Mouse (Mus musculus) thymus, adult 2 months (tissue): ENCODE results near the gene Golga1.

Source experiments
- CTCF ChIP-seq: fragments of 200-500 bp; IDR thresholded peaks from 2 replicates; pipeline ENCODE4 v1.5.1; 2012; ENCODE audit warnings: mild to moderate bottlenecking, control low read depth, low read length, moderate library complexity, borderline replicate concordance; ENCODE audit not compliant: control insufficient read depth, poor library complexity, insufficient read depth; ENCODE audit errors: extremely low read depth
- POLR2A ChIP-seq: fragments of 200-500 bp; IDR thresholded peaks from 2 replicates; pipeline ENCODE4 v1.6.1; 2012; ENCODE audit warnings: mild to moderate bottlenecking, low read length, control low read depth, moderate library complexity; ENCODE audit not compliant: control insufficient read depth, poor library complexity, insufficient read depth; ENCODE audit errors: extremely low read depth

GRCm38 (mm10) chr2:38973701-38974100 lies 91.6 kb downstream of the Golga1 start:
- TF ChIP-seq CTCF, result no peak
- no peak for TF ChIP-seq POLR2A
